Mouse (Mus musculus): ENCODE measurements around the gene Ndufa5.

Gene Ndufa5

DNA sequence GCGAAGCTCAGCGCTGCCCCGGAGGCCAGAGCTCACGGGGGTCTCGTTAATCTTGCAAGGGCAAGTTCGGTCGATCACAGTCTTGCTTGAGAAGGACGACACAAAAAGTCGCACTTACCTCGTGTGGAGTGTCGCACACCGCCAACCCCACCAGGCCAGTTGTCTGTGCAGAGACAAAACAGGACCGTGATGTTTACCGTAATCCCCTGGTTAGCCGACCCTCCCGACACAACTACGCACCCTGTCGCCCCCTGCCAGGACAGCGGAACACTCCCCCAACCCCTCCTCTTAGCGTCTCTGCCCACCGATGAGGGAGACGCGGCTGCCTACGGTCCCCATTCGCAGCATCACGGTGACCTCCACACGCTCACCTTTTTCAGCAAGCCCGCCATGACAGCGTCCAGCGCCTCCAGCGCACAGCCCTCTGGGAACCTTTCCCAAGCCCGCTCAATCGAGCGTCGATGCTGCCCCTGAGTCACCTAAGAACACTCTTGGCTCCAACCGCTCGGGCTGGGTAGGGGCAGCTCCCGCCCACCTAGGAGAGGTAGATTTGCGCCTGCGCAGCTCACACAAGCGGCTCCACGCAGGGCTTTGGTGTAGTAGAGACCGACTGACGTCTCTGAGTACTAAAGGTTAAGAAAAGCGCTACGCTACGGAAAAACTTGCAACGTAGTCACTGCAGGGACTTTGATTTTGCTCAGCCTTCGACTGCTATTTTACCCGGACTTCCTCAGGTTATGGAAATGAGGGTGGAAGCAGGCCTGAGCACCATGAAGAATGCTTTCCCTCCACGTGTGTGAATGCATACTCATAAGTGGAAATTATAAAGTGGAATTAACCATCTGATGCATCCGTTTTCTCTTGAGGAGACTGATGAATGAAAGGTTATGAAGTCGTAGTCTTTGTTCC lies at the start of gene Ndufa5:
Gene Ndufa5, minus strand, starts transcription at position 859 of the 909 bp plus-strand sequence.
- DNase-seq (ENCODE audit: low read depth): peak; percentile 98

DNA sequence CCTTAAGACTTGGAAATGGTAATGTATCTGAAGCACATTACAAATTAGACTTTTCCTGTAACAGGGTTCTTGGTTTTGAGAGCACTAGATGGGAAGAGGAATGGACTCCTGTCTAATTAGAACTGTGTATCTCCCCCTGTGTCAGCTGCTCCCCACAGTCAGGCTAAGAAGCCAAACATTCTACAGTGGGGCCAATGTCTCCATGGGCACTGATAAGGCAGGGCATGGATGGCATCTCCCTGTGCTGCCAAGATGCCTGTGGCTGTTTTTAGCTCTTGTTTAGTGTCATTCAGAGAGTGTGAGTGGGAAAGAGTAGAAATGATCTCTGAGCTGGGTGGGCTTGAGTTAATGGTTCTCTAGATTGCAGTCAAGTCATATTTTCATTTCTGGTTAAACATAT lies 45.5 kb upstream of the Ndufa5 start:
- DNase-seq (ENCODE audit: low read depth): no peak

DNA sequence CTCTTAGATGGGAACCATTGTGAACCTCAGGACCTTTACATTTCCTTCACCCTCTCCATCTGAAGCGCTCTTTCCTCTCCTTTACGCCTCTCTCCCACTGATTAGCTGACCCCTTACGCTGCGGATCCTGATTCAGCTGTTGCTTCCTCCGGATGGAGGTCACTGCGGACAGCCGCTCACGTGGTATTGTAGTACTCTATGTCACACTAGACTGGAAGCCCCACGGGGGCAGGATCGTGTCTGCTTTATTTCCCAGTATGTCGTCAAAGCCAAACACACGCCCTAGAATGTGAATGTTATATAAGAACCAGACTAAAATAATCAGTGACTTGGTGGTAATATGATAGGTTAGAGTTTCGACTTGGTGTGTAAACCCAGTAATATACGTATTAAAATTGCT lies 44.6 kb upstream of the Ndufa5 start:
- no peak for DNase-seq (ENCODE audit: low read depth)

DNA sequence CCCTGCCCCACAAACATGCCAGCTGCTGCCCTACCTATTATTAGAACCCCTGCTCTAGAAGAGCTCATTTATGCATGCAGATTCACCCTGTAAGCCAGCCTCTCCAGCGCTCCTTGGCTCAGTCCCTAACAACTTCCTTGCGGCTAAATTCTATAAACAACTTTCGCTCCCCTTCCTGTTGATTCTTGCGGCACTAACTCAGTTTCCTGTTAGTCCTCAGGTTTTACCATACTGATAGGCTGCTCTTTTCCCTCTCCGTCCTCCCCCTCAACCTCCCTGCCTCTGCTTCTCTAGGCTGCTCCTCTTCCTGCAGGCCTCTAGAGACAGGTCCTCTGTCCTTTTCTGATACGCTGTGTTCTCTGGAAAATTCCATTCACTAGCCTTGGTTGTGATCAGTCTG lies 43.3 kb upstream of the Ndufa5 start:
- peak; percentile 11 for DNase-seq (ENCODE audit: low read depth)

DNA sequence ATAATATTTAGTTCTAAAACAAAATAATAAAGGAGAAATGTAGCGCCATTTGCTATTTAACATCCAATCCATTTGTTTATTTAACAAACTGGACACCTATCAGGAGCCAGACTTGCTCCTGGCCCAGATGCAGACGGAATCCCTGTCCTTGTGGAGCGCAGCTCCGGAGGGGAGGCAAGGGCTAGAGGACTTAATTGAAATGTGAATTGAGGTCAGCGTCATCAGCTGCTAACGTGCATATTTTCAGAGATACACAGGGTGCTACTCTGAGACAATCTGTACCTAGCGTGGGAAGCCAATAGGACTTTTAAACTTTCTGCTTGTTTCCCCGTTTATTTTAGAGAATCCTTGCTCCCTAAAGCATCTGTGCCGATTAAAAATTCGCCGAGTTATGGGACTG lies 42.5 kb upstream of the Ndufa5 start:
- no peak for DNase-seq (ENCODE audit: low read depth)

DNA sequence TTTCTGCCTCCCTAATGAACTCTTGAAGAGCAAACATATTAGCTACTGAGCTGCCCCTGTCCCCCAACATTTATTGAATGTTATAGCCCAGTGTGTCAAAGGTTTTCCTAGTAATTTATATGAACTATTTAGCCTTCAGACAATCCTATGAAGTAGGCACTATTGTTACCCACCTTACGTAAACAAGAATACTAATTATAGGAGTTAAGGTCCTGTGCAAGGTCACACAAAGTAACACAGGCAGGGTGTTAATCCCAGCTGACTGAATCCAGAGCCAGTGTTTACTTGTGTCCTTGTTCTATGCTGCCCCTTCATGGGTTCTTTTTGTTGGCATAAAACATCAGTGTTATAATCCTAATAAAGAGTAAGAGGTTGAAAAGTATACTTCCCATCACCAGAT lies 41.9 kb upstream of the Ndufa5 start:
- DNase-seq (ENCODE audit: low read depth): no peak

DNA sequence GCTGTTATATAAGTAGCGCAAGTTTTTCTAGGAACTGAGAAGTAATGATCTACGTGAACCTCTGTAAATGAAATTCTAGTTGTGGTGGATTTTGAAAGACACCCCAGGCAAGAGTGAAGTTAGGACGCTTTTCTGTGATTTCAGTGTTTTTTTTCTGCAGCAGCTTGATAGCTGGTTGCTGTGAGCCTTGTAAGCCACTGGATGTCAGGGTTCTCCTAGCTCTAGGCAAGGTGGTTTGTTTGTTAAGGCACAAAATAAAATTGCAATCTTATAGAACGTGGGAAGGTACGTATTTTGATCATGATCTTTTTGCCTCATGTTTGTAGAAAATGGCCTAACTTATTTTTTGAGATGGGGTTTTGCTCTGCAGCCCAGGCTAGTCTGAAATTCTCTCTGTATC lies 41.1 kb upstream of the Ndufa5 start:
- peak; percentile 9 for DNase-seq (ENCODE audit: low read depth)

DNA sequence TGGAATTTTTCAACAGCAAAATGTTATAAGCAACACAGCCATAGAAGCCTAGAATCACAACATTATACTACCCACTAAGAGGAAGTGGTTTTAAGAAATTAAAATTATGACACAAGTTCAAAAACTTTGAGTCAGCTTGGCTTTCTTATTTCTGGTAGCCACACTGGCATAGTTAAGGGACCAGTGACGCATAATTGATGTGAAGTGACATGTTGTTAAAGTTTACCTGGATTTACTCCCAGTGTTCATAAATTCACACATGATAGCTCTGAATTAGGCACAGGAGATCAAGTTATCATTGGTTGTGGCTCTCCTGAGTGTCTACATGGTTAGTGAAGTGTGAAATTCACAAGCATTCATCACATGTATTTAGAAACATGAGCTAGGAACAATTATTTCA lies 37.1 kb upstream of the Ndufa5 start:
- no peak for DNase-seq (ENCODE audit: low read depth)

DNA sequence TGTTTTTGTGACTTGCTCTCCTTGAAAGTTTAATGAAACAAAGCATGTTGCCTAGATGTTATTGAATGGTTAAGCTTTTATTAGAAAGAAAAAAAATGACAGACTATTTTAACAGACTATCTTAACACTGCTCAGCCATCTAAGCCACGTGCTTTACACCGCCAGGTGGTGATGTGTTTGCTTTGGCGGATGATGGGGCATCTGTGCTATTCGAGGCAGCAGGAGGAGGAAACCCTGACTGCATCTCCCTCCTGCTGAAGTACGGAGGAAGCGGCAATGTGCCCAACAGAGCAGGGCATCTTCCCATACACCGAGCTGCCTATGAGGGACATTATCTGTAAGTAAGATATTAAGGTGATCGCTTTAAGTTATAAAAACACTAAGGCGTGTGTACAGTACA lies 36.3 kb upstream of the Ndufa5 start:
- DNase-seq (ENCODE audit: low read depth): no peak

DNA sequence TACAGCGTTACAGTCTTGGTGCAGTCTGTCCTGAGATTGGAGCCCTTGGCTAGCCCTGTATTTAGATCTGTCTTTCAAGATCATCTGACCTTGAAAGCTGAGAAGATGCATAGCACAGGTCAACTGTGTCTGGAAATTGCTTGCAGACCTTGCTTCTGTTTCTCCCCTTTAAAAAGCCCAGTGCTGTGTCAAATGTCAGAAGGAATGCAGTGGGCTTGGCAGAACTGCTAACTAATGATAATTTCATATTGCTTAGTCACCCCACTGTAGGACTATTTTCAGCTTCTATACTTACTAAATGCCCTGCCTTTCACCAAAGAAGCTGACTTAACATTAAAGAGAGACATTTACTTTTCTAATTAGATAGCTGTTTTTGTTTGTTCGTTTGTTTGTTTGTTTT lies 27.7 kb upstream of the Ndufa5 start:
- DNase-seq (ENCODE audit: low read depth): no peak

DNA sequence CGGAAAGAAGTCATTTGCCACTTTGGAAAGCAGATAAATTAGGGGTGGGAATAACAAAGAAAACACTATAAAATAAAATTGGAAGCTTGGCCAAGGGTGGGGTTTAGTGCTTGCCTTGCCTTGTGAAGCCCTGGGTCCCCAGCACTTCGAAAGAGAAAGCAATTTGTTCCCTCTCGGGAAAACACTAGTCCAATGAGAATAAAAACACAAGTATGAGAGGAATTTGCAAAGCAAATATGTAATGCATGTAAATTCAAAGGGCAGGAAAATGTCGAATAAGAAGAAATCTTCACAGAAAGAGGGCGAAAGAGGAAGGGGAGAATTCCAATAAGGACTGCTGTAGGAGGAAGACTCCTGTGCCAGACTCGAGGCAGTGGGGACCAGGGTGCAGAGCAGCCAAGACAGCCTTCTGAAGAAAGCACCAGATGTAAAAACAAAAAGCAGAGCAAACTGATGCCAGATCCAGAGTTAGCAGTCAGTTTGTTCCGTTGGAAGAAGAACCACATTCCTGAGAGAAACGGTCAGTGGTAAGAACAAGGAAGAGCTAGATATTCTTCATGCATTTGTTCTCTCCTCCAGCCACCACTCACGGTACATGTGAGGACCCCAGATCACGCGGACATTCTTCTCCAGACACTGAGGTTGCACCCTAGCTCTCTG lies 26.7 kb upstream of the Ndufa5 start:
- DNase-seq (ENCODE audit: low read depth): no peak

DNA sequence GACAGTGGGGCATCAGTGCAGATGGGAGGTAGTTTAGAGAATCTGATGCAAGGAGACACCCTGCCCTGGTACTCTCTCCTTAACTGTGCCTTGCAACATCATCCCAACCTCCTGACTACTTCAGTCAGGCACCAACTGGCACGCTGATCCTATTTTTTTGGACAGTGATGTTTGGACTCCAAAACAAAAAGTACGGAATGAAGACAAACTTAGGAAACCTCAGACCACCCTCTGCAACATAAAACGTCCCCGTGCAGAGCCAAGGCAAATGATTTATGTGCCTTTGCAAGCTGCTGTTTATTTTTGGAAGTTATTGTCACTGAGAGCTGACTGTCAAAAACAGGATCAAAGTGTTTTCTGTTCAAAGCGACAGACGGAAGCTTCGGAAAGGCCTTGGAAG lies 24.2 kb upstream of the Ndufa5 start:
- no peak for DNase-seq (ENCODE audit: low read depth)

DNA sequence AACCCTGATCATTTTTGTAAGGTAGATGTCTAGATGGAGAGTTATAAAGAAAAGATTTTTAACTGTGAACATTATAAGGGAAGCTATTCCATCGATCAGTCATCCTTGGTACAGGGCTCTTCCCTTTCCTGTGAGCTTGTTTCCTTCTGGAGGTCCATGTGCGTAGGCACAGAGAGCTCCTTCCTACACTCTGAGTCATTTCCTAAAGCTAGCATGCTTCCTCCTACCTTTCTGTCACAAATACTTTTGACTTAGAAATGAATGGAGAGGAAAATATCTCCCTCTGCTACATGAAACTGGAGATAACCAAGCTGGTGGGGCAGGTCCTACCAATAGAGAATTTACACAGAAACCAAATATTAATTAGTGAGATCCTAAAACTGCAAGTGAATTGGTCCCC lies 22.0 kb upstream of the Ndufa5 start:
- DNase-seq (ENCODE audit: low read depth): no peak

DNA sequence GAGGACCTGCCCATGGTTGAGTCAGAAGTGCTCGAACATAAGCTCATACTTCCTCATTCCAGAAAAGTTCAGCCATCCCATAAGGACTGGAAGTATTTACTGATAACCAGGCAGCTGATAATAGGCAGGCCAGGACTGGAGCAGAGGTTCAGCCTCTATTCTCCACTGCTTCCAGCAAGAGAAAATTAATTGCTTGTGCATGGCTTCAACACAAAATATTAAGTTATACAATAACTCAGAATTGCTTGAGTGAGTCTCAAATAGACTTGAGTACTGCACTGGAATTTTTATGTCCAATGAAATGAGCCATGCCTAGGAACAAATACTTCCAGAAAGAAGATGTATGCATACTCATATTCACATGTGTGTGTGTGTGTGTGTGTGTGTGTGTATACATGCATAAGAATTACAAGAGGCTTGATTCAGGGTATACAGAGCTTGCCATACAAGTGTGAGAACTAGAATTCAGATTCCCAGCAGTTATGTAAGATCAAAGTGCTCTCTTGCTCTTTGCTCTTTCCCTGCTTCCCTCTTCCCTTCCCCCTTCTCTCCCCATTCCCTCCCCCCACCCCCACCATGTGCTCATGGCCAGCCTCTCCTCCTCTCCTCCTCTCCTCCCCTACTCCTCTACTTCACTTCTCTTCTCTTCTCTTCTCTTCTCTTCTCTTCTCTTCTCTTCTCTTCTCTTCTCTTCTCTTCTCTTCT lies 19.1 kb upstream of the Ndufa5 start:
- no peak for DNase-seq (ENCODE audit: low read depth)

DNA sequence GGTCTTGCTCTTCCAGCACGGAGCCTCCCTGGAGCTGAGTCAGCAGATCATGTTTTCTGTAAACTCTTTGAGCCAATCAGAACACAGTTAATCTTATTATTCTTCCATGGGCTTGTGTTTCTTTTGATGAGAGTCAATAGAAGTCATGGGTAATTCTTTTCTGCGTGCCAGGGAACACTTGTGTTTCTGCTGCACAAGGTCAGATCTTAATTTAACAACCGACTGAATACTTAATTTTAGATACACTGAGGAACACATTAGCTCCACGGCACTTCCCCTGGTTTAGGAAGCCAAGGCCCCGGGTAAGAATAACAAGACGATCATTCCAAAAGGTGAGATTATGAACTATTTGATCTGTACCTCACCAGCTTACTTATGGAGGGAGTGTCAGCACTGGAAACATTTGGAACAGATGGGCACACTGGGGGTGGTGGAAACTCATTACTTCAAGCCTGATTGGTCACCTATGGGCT lies 15.3 kb upstream of the Ndufa5 start:
- no peak for DNase-seq (ENCODE audit: low read depth)

DNA sequence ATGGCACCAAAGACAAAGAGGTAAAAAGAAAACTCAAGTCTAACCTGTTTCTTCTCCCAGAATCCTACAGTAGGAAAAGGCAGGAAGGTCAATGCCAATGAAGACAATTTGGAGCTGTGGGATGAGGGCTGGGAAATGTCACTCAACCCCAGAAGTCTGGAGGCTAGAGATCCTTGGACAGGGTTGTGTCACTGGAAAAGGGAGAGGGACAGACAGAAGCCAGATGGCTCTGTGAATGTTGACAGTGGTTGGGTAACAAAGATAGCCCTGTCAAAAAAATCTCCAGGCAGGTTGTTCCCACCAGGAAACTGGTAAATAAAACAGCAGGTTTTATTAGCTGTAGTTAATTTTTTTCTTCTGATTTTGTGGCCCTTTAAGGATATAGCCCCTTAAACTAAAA lies 14.6 kb upstream of the Ndufa5 start:
- DNase-seq (ENCODE audit: low read depth): no peak

DNA sequence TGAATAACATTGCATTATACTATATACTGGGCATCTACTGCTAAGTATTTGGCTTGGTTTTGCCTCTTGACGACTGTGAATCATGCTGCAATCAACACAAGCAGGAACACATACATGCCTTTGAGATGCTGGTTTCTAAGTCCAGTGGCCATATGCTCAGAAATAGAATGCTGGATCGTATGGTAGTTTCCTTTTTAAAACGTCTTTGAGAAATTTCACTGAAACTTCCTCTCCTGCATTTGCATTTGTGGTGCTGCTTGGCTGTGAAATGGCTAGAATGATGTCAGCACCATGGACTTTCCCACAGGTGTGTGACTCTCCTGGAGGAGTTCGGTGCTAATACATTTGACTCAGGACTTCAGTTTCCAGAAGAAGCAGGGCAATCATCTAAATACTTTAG lies 12.3 kb upstream of the Ndufa5 start:
- no peak for DNase-seq (ENCODE audit: low read depth)

DNA sequence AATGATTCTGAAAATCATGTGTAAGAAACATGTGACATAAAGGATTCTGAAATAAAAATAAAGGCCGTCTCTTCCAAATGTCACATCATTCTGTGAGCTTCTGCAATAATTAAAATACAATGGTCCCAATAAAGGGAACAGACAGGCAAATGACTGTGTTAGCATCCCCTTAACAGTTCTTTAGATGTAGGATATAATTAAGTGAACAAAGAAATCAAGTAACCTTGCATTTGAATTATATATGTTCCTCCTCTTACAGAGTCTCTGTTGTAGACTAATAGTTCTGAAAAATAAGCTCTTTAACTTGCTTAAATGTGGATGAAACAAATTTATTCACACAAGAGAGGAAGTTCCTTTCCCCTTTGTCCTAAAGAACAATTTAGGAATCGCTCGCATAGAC lies 10.6 kb upstream of the Ndufa5 start:
- DNase-seq (ENCODE audit: low read depth): no peak

DNA sequence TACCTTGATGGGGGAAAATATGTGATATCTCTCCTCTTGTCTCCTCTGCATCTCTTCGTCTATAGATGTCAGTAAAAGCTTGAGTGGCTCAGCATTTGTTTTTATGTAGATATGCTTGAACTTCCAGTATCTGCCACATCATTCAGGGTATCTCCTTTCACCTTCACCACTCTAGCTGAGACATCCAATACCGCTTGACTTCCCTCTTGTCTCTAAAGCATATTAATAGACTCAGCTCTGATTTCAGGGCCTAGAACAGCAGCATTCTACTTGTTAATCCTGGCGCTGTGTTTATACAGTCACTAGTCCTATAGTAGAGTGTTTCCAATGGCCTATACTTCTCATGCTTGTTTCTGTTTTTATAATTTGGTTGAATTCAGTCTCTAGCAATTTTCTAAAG lies 5.0 kb upstream of the Ndufa5 start:
- peak; percentile 25 for DNase-seq (ENCODE audit: low read depth)

DNA sequence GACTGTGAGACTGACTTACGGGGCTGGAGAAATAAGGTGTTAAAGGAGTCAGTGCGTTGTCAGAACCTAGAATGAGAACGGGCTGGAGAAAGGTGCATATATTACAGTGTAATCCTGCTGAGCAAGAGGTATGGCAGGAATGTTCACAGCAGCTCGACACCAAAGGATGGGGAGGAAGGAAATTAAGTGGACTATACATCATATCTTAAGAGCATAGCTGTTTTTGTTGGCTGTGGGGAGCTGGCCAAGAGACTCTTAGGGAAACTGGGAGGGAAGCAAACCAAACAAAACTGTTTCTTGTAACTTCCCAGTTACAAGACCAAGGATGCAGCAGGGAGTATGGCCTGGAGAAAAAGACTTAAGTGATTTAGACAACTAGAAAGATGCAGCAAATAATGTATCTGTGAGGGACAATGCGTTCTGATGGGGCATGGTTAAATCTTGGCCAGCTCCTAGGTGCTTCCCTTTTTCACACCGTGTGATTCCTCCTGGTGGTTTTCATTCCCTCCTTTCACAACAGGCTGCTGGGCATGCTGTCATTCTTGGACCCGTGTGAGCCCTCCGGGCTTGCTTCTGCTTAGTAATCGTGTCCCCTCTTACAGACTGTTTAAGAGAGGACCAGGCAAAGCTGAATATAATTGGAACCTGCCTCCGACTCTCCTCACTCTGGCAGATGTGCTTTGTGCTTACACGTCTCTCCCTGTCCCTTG lies 3.1 kb upstream of the Ndufa5 start:
- peak; percentile 14 for DNase-seq (ENCODE audit: low read depth)

DNA sequence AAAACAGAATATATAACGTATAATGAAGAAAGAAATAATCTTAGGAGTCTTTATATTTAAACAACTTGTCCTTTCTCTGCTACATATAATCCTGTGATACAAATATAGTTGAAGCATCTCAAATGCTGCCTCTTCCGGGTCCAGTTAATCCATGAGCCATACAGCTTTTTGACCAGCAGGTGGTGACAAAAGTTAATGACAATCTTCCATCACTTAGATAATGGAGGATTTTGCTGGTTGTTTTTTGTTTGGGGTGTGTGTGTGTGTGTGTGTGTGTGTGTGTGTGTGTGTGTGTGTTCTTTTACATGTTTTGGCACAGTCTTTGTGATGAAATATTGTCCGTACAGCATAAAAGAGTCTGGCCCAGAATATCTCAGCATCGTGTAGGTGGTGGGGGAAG lies 2.4 kb upstream of the Ndufa5 start:
- peak; percentile 79 for DNase-seq (ENCODE audit: low read depth)

DNA sequence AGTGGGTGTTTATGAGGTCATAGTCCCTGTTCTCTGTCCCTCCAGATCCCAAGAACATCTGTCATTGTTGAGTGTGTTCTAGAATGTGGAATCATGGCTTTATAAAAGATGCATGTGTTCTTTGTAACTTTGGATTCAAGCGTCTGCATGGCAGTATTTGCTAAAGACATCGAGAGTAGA lies 141 bp upstream of the Ndufa5 start, which contains the start of gene Asb15:
Gene Asb15, plus strand, starts transcription at position 81 of the 180 bp plus-strand sequence.
- DNase-seq (ENCODE audit: low read depth): no peak

DNA sequence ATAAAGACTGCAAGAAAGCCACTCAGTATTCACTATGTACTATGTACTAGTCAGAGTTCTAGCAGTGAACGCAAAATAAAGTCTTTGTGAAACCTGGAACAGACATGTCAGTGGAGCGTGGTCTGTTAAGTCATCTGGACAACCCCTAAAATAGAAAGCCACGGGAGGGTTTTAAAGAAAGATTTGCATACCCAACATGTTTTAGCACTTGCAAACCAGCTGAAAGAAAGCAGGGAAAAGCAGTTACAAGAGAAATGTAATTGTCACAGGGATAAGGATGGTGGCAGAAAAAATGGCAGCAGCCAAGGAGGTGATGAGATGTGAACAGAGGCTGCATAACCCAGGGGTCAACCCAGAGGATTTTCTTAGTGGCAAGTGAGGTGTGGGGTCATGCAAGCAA lies 2.1 kb downstream of the Ndufa5 start:
- DNase-seq (ENCODE audit: low read depth): no peak
